Mouse (Mus musculus) right cerebral cortex, postnatal 4 days (tissue): ENCODE data around the gene Stxbp5.
"Not testable (repeated sequence)": the region's sequence is repeated elsewhere in the genome, so short reads cannot be mapped to it uniquely, and the experiment has no call there.

Source experiments
- DNase-seq: peaks from one replicate; pipeline ENCODE4 v3.0.0-alpha.2; 2022

Gene Stxbp5

GRCm38 (mm10) chr10:9901071-9901696 is at the start of gene Stxbp5:
Gene Stxbp5 (minus strand): TSS chr10:9901079.
- DNase-seq, result peak; percentile 81

GRCm38 (mm10) chr10:9912395-9912794 is 11.5 kb upstream of the Stxbp5 start:
- no peak for DNase-seq

- DNase-seq, result no peak
Observed at GRCm38 (mm10) chr10:9907919-9908502, 7.1 kb upstream of the Stxbp5 start.

GRCm38 (mm10) chr10:9907519-9907918 is 6.6 kb upstream of the Stxbp5 start:
- DNase-seq, result no peak

GRCm38 (mm10) chr10:9906185-9906584 is 5.3 kb upstream of the Stxbp5 start:
- DNase-seq, result no peak

GRCm38 (mm10) chr10:9901697-9902239 is 889 bp upstream of the Stxbp5 start:
- peak; percentile 68 for DNase-seq

GRCm38 (mm10) chr10:9900315-9901070 is 386 bp downstream of the Stxbp5 start:
- peak; percentile 48 for DNase-seq

GRCm38 (mm10) chr10:9899816-9900215 is 1.1 kb downstream of the Stxbp5 start:
- DNase-seq, result no peak

GRCm38 (mm10) chr10:9899086-9899485 is 1.8 kb downstream of the Stxbp5 start:
- DNase-seq, result no peak

GRCm38 (mm10) chr10:9897852-9898251 is 3.0 kb downstream of the Stxbp5 start:
- DNase-seq, result no peak

- DNase-seq, result no peak
Observed at GRCm38 (mm10) chr10:9893562-9893961, 7.3 kb downstream of the Stxbp5 start.

GRCm38 (mm10) chr10:9889651-9890050 is 11.2 kb downstream of the Stxbp5 start:
- no peak for DNase-seq

GRCm38 (mm10) chr10:9888655-9889054 is 12.2 kb downstream of the Stxbp5 start:
- no peak for DNase-seq

GRCm38 (mm10) chr10:9881781-9882320 is 19.0 kb downstream of the Stxbp5 start:
- not testable (repeated sequence) for DNase-seq

GRCm38 (mm10) chr10:9880070-9880728 is 20.7 kb downstream of the Stxbp5 start:
- no peak for DNase-seq

GRCm38 (mm10) chr10:9878821-9879489 is 21.9 kb downstream of the Stxbp5 start:
- no peak for DNase-seq

GRCm38 (mm10) chr10:9875905-9876304 is 25.0 kb downstream of the Stxbp5 start:
- no peak for DNase-seq

- no peak for DNase-seq
Observed at GRCm38 (mm10) chr10:9872143-9872542, 28.7 kb downstream of the Stxbp5 start.

GRCm38 (mm10) chr10:9866793-9867579 is 33.9 kb downstream of the Stxbp5 start:
- DNase-seq, result no peak

- DNase-seq, result no peak
Observed at GRCm38 (mm10) chr10:9860022-9860421, 40.9 kb downstream of the Stxbp5 start.

GRCm38 (mm10) chr10:9859476-9859875 is 41.4 kb downstream of the Stxbp5 start:
- DNase-seq, result no peak
